Mouse (Mus musculus) hindbrain, embryonic 14.5 days (tissue): ENCODE results near the gene Atp5b. TPM values are rescaled to one million over a fixed set of nuclear protein-coding genes. Genes with fewer than 3 reads are reported as not detected.
"Not testable (repeated sequence)": the region's sequence is repeated elsewhere in the genome, so short reads cannot be mapped to it uniquely, and the experiment has no call there.

Experiments used
- ATAC-seq: fragments of 200-750 bp; cut with Nextera tagmentation; 2 replicates; pipeline ENCODE4 v1.8.0; 2017; ENCODE audit warnings: moderate number of reproducible peaks, mild to moderate bottlenecking, moderate TSS enrichment, moderate library complexity; ENCODE audit not compliant: low FRiP score
- DNase-seq: peaks from one replicate; pipeline ENCODE4 v3.0.0-alpha.2; 2015; ENCODE audit warnings: low spot score
- H3K27ac ChIP-seq: fragments of 300-500 bp; sonication (generic); 2 replicates; pipeline ENCODE4 v1.5.1; 2014; ENCODE audit warnings: mild to moderate bottlenecking, moderate library complexity
- H3K27me3 ChIP-seq: fragments of 300-500 bp; sonication (generic); 2 replicates; pipeline ENCODE4 v1.6.1; 2014; ENCODE audit warnings: mild to moderate bottlenecking, low read length, mixed read lengths; ENCODE audit not compliant: control insufficient read depth, insufficient read depth
- H3K36me3 ChIP-seq: fragments of 300-500 bp; sonication (generic); replicated peaks from 2 replicates; pipeline ENCODE4 v1.6.1; 2014; ENCODE audit not compliant: control insufficient read depth, insufficient read depth
- H3K4me1 ChIP-seq: fragments of 300-500 bp; sonication (generic); replicated peaks from 2 replicates; pipeline ENCODE4 v1.6.1; 2014; ENCODE audit warnings: antibody characterized with exemption, low read length, mixed read lengths; ENCODE audit not compliant: control insufficient read depth, insufficient read depth
- H3K4me2 ChIP-seq: fragments of 300-500 bp; sonication (generic); replicated peaks from 2 replicates; pipeline ENCODE4 v1.6.1; 2014; ENCODE audit warnings: mild to moderate bottlenecking, moderate library complexity
- H3K4me3 ChIP-seq: fragments of 300-500 bp; sonication (generic); replicated peaks from 2 replicates; pipeline ENCODE4 v1.5.1; 2014; ENCODE audit warnings: mild to moderate bottlenecking, low read length
- H3K9ac ChIP-seq: fragments of 300-500 bp; sonication (generic); 2 replicates; pipeline ENCODE4 v1.6.1; 2014
- H3K9me3 ChIP-seq: fragments of 300-500 bp; sonication (generic); 2 replicates; pipeline ENCODE4 v1.6.1; 2016; ENCODE audit warnings: low read length; ENCODE audit not compliant: control insufficient read depth
- WGBS: fragments of 180-500 bp; shearing (Covaris S2); extraction: QIAGEN DNeasy Blood & Tissue Kit; methylation state at CpG from one replicate; pipeline ENCODE4 v1.1.7; 2014; 5-methylcytosine and 5-hydroxymethylcytosine counted together
- polyA plus RNA-seq: library from polyadenylated mRNA; unstranded; fragments of >200 nt; fragmentation: Nextera tagmentation; extraction: Ambion mirVana; gene quantifications from 2 replicates; pipeline ENCODE4 v1.2.1, GENCODE M21; 2014

Gene Atp5b
- polyA plus RNA-seq, 1 experiment from 2014 or later: 2,242 TPM

DNA sequence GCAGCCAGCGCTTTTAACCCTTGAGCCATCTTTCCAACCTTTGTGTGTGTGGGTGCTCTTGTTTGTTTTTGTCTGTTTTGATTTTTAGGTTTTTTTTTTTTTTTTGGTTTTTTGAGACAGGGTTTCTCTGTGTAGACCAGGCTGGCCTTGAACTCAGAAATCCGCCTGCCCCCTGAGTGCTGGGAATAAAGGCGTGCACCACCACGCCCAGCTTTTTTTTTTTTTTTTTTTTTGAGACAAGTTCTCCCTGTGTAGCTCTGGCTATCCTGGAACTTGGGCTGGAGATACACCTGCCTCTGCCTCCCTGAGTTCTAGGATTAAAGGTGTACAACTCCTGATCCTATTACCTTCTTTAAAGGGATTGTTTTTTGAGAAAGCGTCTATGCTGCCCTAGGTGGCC, 22.0 kb upstream of the Atp5b start:
- no peaks in the 10 kb centered on the region for H3K27me3 ChIP-seq
- H3K36me3 ChIP-seq: 0 out of 2 replicates have a peak, but pooled peaks cover 3% of the 10 kb centered on the region
- H3K4me3 ChIP-seq: no peak overlapping the region
- H3K27ac ChIP-seq: no peak overlapping the region
- no peaks in the 10 kb centered on the region for H3K9me3 ChIP-seq
- peak overlapping the region; percentile 80 for H3K4me2 ChIP-seq
- H3K9ac ChIP-seq: no peak overlapping the region; the same call in 1 of the 2 replicates
- peaks cover 23% of the 10 kb centered on the region for H3K4me1 ChIP-seq
- ATAC-seq (no peak), DNase-seq (no peak)
- WGBS: 91% methylated on average over 5 of the region's 5 CpGs

DNA sequence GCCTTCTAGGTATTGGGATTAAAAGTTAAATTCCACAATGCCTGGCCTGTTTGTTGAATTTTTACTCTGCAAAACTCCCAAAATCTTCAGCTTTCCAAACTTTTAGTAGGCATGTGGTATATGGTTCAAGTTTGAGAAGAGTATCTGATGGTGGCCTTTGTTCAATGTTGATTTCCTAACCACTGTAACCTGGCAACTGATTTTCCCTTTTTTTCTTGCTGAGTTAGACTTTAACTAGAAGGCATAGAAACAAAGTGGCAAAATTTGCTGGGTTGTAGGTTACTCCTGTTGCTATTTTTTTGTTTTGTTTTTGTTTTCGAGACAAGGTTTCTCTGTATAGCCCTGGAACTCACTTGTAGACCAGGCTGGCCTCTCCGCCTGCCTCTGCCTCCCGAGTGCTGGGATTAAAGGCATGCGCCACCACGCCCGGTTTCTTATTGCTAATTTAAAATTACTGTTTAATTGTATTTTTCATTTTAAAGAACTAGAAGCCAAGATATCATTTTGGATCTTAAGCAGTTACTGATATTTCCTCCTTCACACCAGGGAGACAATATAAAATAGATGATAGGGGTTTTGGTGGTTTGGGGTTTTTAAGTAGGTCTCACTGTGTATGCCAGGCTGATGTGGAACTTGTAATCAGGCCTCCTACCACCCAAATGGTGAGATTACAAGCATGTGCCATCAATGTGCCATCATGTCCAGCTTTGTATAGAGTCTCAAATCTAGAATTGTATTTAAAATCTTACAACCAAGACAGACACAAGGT, 20.7 kb upstream of the Atp5b start:
- Histone ChIP-seq H3K4me1 (peaks cover 23% of the 10 kb centered on the region), H3K9me3 (no peaks in the 10 kb centered on the region), H3K4me3 (no peak overlapping the region), H3K27ac (no peak overlapping the region), H3K9ac (no peak overlapping the region), H3K4me2 (no peak overlapping the region), H3K36me3 (0 out of 2 replicates have a peak, but pooled peaks cover 7% of the 10 kb centered on the region), H3K27me3 (no peaks in the 10 kb centered on the region)
- whole genome bisulfite sequencing: 94% methylated on average over 6 of the region's 6 CpGs
- no peak for ATAC-seq
- no peak for DNase-seq

DNA sequence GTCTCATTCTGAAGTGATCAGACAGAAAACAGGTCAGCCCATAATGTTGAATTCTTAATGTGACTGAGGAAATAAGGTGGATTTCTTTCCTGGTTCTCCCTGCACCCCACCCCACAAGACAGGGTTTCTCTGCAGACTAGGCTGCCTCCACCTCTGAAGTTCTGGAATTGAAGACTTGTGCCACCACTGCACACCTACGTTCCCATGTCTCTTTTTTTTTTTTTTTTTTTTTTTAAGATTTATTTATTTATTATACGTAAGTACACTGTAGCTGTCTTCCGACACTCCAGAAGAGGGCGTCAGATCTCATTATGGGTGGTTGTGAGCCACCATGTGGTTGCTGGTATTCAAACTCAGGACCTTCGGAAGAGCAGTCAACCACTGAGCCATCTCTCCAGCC, 17.0 kb upstream of the Atp5b start:
- H3K27ac ChIP-seq: no peak overlapping the region
- no peaks in the 10 kb centered on the region for H3K9me3 ChIP-seq
- peaks cover 28% of the 10 kb centered on the region for H3K36me3 ChIP-seq
- H3K4me2 ChIP-seq: no peak overlapping the region
- H3K4me3 ChIP-seq: no peak overlapping the region
- 89% methylated on average over 5 of the region's 5 CpGs for WGBS
- no peak overlapping the region for H3K9ac ChIP-seq
- ATAC-seq (no peak), DNase-seq (no peak)
- peaks cover 4% of the 10 kb centered on the region; the same call in 1 of the 2 replicates for H3K4me1 ChIP-seq
- H3K27me3 ChIP-seq: no peaks in the 10 kb centered on the region

DNA sequence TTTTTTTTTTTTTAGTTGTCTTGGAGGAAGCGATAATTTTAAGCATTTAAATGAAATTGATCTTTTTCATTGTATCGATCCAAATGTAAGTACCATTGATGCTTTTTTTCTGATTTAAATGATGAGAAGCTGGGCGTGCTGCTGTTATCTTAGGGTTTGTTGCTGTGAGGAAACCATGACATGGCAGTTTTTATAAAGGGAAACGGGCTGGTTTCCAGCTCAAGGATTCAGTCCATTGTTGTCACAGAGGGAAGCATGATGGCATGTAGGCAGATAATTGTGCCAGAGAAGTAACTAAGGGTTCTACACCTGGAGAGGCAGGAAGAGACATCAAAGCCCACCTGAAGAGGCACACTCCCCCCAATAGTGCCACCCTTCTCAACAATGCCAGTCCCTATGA, 13.9 kb upstream of the Atp5b start:
- no peak overlapping the region for H3K4me2 ChIP-seq
- no peaks in the 10 kb centered on the region for H3K27me3 ChIP-seq
- no peak overlapping the region for H3K9ac ChIP-seq
- no peak overlapping the region for H3K4me3 ChIP-seq
- H3K36me3 ChIP-seq: peaks cover 58% of the 10 kb centered on the region
- no peak for ATAC-seq
- WGBS: 94% methylated on average over 4 of the region's 4 CpGs
- no peaks in the 10 kb centered on the region for H3K4me1 ChIP-seq
- no peak overlapping the region for H3K27ac ChIP-seq
- H3K9me3 ChIP-seq: no peaks in the 10 kb centered on the region
- no peak for DNase-seq

GRCm38 (mm10) chr10:128070432-128070831, 12.6 kb upstream of the Atp5b start:
- not testable (repeated sequence) for H3K4me1 ChIP-seq, H3K27me3 ChIP-seq, H3K9ac ChIP-seq, H3K4me2 ChIP-seq, ATAC-seq, H3K4me3 ChIP-seq, H3K9me3 ChIP-seq, DNase-seq, H3K27ac ChIP-seq
- H3K36me3 ChIP-seq: peaks cover 69% of the 10 kb centered on the region
- 98% methylated on average over 2 of the region's 2 CpGs for WGBS

GRCm38 (mm10) chr10:128078269-128078668, 4.8 kb upstream of the Atp5b start:
- peaks cover 39% of the 10 kb centered on the region for H3K36me3 ChIP-seq
- H3K4me3 ChIP-seq, H3K4me2 ChIP-seq, DNase-seq, H3K9ac ChIP-seq, H3K27me3 ChIP-seq, ATAC-seq, H3K9me3 ChIP-seq, H3K4me1 ChIP-seq, H3K27ac ChIP-seq: not testable (repeated sequence)
- WGBS: 86% methylated on average over 5 of the region's 5 CpGs

DNA sequence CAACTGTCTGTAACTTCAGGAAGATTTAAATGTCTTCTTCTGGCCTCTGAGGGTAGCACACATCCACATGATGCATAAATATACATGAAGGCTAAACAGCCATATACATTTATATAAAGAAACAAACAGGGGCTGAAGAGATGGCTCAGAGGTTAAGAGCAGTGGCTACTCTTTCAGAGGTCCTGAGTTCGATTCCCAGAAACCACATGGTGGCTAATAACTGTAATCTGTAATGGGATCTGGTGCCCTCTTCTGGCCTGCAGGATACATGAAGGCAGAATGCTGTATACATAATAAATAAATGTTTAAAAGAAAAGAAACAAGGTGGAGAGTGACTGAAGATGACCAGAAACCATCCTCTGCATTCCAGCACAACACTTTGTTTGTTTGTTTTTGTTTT, 2.6 kb upstream of the Atp5b start:
- Histone ChIP-seq H3K9me3 (no peaks in the 10 kb centered on the region), H3K4me3 (no peak overlapping the region), H3K9ac (no peak overlapping the region), H3K36me3 (peaks cover 28% of the 10 kb centered on the region), H3K4me1 (peaks cover 15% of the 10 kb centered on the region), H3K27ac (no peak overlapping the region), H3K4me2 (no peak overlapping the region), H3K27me3 (no peaks in the 10 kb centered on the region)
- no peak for DNase-seq
- no peak for ATAC-seq
- WGBS: 88% methylated on average over 1 of the region's 1 CpGs

DNA sequence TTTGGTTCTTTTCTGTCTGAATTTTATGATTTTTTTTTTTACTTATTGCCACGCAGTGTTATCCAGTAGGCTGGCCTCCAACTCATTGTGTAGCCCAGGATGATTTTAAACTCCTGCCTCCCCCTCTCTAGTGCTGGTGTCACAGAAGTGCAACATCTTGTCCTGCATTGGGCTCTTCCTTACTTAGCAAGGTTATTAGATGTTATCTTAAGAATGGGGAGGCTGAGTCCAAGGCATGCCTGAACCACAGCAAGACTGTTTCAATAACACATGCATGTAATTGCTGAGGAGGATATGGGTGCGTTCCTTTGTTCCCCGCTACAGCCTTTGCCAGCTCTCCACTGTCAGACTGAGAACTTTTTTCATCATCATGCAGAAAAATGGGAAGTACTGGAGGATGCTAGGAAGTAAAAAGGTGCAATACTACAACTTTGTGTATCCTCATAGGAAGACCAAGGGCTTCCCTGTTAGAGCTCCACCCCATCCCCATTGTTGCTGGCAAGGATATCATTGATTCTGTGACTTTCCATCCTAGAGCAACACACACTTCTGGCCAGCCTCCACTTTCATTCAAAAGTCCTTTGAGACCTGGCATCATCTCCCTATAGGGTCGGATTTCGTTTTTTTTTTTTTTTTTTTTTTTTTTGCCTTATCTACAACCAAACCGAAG, 1.1 kb upstream of the Atp5b start:
- Histone ChIP-seq H3K9ac (peak overlapping the region; percentile 63), H3K4me3 (peak overlapping the region; percentile 85), H3K27me3 (no peaks in the 10 kb centered on the region), H3K36me3 (peaks cover 36% of the 10 kb centered on the region), H3K4me1 (peaks cover 15% of the 10 kb centered on the region), H3K4me2 (peak overlapping the region; percentile 64), H3K9me3 (no peaks in the 10 kb centered on the region), H3K27ac (peak overlapping the region; percentile 81; the same call in 1 of the 2 replicates)
- 64% methylated on average over 6 of the region's 6 CpGs for WGBS
- ATAC-seq (no peak), DNase-seq (no peak)

- DNase-seq (peak; percentile 45), ATAC-seq (no peak)
- peak overlapping the region; percentile 85 for H3K4me3 ChIP-seq
- peaks cover 36% of the 10 kb centered on the region for H3K36me3 ChIP-seq
- WGBS: 13% methylated on average over 9 of the region's 9 CpGs
- no peaks in the 10 kb centered on the region for H3K27me3 ChIP-seq
- H3K4me2 ChIP-seq: peak overlapping the region; percentile 64
- peak overlapping the region; percentile 63 for H3K9ac ChIP-seq
- H3K4me1 ChIP-seq: peaks cover 15% of the 10 kb centered on the region
- no peaks in the 10 kb centered on the region for H3K9me3 ChIP-seq
- H3K27ac ChIP-seq: peak overlapping the region; percentile 81
Observed at GRCm38 (mm10) chr10:128082477-128082808, 630 bp upstream of the Atp5b start.
